Mouse (Mus musculus): Measurements from ENCODE around the gene Rhoh.

The Rhoh gene

GRCm38 (mm10) chr5:65929162-65929561 lies 68.1 kb downstream of the Rhoh start:
- no peak for DNase-seq (ENCODE audit: inconsistent ontology term)

GRCm38 (mm10) chr5:65930171-65930570 lies 69.2 kb downstream of the Rhoh start:
- DNase-seq (ENCODE audit: inconsistent ontology term), result no peak

GRCm38 (mm10) chr5:65933258-65933657 lies 72.2 kb downstream of the Rhoh start:
- DNase-seq (ENCODE audit: inconsistent ontology term), result no peak

- DNase-seq (ENCODE audit: inconsistent ontology term), result no peak
Observed at GRCm38 (mm10) chr5:65933764-65934163, 72.8 kb downstream of the Rhoh start.

GRCm38 (mm10) chr5:65934783-65935182 lies 73.8 kb downstream of the Rhoh start, which contains the start of gene Chrna9:
Chrna9 (plus strand) TSS chr5:65934921.
- DNase-seq (ENCODE audit: inconsistent ontology term), result no peak

GRCm38 (mm10) chr5:65937011-65937726 lies 76.2 kb downstream of the Rhoh start:
- DNase-seq (ENCODE audit: inconsistent ontology term), result peak; percentile 90

- peak; percentile 73 for DNase-seq (ENCODE audit: inconsistent ontology term)
Observed at GRCm38 (mm10) chr5:65937998-65938715, 77.1 kb downstream of the Rhoh start.

- DNase-seq (ENCODE audit: inconsistent ontology term), result no peak
Observed at GRCm38 (mm10) chr5:65941145-65941544, 80.1 kb downstream of the Rhoh start.
